Mouse (Mus musculus) gastrocnemius, adult 18-20 months (tissue): ENCODE measurements around the gene Adcy9. TPM values are rescaled to one million over a fixed set of nuclear protein-coding genes. Genes with fewer than 3 reads are reported as not detected.

Source experiments
- DNase-seq: peaks from one replicate; pipeline ENCODE4 v3.0.0; 2021; ENCODE audit warnings: low spot score
- total RNA-seq, 2 experiments: library from RNA; stranded (reverse); gene quantifications; 2 replicates each; pipeline ENCODE4 v1.2.3; 2021

The Adcy9 gene
- total RNA-seq, 2 experiments from 2014 or later: 33.7 to 36.2 TPM

DNA sequence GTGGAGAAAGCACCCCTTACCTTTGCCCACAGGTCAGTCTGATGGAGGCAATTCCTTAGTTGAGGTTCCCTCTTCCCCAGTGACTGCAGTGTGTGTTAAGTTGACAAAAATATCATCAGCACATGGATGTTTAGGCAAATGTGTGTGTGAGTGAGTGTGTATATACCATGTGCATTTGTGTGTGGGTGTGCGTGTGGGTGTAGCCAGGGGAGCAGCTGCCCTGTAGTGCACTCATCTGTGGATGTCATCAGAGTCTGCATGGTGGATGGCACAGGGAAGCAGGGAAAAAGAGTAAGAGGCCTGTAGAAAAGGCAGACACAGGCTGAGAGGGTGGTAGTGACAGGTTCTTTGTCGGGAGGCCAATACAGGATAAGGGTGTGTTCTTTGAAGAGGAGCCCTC, 94.5 kb downstream of the Adcy9 start:
- DNase-seq: no peak

DNA sequence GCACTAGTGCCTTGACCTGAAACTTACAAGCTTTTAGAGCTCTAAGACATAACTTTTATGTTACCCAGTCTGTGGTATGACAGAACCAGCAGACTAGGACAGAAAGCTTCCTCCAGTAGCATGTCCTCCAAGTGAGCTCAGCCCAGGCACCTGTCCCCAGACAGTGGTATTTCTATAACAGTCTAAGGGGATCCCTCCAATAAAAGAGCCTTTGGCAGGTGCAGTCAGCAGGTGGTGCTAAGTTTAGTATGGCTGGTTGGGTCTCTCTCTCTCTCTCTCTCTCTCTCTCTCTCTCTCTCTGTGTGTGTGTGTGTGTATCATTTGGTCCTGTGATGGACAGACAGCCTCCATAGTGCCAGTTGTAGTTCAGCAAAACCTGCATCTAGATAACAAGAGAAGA, 95.3 kb downstream of the Adcy9 start:
- no peak for DNase-seq

DNA sequence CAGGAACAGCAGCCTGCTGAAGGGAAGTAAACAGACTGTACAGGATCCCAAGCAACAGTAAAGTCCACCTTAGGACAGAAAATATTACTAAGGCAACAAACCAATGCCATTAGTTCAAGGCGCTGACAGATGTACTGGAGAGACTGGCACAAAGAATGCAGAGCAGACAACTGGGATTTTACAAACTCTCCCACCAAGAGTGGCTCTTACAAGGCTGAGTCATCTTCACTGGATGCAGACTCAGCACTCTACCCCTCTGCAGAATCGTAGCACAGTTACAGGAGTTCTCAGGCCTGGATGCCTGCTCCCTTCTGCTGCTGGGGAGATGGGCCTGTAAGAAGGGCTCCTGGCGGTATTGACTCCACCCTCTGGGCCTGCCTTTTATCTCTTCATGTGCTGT, 99.4 kb downstream of the Adcy9 start:
- no peak for DNase-seq

DNA sequence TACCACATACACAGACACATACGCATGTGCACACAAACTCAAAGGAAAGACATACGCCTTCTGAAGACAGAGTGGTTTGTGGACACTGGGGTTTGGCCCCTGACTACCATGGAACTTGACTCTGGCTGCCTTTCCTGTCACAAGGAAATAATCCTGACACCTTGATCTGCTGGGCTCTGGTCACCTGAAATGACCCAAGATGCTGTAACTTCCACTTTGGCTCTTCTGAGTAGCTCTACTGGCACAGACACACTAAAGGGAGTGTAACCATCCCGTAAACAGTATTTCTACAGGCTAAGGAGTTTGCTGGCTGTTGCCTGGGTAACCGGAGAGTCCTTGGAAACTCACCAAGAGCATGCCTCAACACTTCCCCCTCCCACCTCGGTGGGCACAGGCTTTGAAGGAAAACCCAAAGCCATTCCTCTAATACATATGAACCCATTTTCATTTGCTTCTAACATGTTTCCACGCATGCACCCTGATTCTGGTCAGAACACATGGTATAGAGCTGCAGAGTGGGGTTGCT, 102.2 kb downstream of the Adcy9 start:
- DNase-seq: peak; percentile 50

DNA sequence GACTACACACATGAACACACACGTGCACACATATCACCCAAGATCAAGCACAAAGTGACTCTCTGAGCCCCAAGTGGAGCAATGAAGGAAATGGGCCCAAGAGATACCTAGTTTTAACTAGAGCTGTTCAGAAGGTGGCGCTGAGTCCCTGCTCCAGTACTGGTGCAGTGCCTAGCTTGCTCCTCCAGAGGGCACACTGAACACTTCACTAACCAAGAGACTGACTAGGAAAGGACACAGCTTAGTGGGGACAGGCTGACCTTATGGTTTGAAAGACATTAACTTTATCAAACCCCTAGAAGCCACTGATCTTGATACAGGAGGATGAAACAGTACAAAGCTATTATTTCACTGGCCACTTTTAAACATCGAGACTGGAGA, 104.2 kb downstream of the Adcy9 start:
- peak; percentile 91 for DNase-seq

DNA sequence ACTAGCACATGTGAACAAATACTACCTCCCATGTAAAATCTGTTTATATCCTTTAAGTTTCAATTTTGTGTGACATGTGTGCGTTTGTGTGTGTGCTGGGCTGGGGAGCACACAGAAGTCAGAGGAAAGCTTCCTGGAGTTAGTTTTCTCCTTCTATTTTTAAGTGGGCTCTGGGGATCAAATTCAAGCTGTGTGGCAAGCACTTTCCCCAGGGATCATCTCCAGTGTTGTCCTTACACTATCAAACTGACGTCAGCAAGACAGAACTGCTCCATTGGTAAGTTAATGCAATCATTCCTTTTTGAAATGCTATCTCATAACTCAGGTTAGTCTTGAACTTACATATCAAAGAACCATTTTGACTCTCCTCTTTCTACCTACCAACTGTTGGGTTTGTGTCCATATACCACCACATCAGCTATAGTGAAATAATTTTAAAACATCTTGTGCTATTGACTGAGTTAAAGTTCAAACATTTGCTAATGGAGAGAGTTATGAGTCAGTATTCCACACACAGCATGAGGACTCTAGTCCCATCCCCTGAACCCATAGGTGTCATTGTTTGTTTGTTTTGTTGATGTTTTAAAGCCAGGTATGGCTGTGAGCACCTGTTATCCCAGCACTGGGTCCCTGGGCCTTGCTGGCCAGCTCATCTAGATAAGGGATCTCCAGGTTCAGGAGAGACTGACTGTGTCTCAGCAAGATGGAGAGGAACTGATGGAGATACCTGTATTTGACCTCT, 104.8 kb downstream of the Adcy9 start:
- DNase-seq: peak; percentile 59

DNA sequence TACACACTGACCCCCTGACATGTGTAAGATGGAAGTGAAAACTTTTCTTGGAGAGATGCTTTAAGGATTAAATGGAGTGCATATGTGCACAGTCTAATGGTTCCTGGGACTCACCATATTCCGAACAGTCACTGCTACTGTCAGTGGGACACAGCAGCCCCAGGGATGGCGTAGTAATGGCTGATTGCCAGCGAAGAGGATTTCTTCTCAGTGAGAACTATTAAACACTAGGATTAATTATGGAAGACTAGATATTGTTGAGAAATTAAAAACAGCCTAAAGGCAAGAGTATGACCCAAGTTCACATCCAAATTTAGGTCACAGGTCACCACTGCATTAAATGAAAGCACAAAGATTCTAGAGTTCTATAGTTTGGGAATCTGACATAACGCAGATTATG, 105.4 kb downstream of the Adcy9 start:
- DNase-seq: no peak

DNA sequence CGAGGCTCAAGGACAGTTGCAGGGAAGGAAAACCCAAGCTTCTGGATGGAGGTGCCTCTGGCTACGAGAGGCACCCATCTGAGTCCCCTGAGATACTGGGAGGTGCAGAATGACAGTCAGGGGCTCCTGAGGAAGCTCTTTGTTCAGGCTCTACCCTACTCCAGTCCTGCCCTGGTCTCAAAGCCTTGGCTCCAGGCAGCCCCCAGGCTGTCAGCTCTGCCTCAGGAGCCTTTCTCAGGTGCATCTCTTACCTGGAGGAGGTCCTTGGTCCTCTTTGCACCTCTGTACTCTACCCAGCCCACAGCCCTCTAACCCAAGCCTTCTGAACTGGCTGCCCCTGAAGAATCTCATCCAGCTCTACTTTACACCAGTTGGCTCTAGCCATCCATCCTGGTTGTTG, 108.3 kb downstream of the Adcy9 start:
- DNase-seq: no peak

DNA sequence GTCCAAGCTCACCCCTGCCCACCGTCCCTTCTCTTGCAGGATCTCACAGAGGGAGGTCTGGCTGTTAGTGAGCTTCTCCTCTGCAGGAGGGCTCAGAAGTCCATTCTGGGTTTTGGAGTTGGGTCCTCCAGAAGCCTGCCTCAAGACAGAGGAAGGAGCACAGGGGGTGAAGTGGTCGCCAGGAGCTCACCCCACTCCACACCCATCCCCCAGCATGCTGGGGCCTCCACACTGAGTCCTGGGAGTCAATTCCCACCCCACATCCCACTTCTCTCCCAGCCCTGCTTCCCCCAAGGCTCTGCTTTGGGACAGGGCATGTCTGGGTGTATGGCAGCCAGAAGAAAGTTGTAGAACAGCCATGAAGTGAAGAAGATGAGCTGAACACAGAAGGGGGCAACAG, 108.7 kb downstream of the Adcy9 start:
- no peak for DNase-seq

DNA sequence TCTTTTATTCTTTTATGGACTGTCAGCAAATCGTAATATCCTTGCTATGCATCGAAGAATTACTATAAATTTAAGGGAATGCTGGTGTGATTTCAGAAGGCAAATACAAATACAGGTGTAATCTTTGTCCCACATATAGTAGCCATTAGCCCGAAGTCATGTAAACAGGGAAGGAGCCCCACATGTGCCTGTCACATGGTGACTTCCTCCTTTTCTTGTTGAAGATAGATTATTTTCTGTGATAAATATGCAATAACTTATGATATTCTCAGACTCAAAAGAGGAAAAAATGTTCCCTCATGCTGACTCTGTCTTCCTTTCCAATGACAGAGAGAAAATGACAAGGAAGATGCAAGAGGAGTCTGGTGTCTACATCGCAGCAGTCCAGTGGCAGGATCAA, 112.5 kb downstream of the Adcy9 start:
- no peak for DNase-seq

DNA sequence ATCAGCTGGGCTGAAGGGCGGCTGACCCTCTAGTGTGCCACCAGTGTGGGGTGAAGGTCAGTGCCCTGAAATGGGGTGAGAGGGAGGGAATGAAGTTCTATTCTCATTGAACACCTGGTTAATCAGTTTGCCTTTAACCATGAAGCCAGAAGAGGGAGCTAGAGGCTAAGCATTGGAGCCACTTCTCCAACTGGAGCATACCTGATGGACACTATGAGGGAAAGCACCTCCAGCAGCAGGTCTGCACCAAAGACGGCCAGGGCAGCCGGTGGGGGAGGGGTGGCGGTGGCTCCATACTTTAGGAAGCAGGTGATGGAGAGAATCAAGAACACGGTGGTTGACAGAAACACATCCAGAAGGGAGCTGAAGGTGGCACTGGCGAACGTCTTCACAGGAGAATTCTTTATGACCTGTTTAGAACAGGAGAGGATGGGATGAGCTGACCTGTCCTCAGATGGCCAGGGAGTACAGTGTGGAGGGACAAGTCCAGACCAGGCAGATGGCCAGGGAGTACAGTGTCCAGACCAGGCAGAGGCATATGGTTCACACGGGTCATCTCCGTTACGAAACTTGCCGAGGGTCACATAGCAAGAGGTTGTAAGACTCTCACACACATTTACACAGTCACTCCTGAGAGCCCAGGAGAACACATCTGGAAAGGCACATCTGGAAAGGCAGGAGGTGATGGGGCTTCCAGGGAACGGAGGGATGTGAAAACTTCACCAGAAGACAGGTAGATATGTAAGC, 115.9 kb downstream of the Adcy9 start:
- DNase-seq: peak; percentile 49

DNA sequence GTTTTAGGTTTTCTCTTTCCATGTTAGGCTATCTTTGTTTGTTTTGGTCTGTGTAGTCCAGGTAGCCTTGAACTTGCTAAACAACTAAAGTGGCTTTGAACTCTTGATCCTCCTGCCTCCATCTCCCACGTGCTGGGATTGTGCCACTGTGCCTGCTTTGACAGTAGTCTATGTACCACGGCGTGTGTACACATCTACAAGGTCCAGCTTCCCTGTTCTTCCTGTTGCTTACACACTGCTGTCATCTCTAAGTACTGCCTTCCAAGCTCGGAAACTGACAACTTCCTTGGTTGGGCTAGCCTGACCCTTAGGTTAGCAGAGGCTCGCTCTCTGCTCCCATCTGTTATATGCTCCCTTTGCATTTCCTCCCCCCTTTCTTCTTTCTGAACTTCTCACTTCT, 116.7 kb downstream of the Adcy9 start:
- no peak for DNase-seq

DNA sequence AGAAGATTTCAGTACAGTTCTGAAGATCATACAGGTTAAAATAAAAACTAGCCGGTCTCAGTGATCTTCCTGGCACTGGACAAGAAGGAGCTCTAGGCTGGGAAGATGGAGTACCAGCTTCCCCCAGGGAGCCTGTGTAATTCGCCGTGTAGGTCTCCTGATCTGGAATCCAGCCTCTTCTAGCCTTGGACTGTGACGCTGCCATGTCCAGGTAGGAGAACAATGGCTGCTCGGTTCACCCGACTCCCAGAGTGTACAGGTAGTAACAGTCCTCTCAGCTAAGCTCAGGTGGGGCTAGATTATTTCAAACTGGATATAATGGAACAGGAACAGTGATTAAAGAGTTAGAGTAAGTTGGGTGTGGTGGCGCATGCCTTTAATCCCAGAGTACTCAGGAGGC, 120.0 kb downstream of the Adcy9 start:
- no peak for DNase-seq

DNA sequence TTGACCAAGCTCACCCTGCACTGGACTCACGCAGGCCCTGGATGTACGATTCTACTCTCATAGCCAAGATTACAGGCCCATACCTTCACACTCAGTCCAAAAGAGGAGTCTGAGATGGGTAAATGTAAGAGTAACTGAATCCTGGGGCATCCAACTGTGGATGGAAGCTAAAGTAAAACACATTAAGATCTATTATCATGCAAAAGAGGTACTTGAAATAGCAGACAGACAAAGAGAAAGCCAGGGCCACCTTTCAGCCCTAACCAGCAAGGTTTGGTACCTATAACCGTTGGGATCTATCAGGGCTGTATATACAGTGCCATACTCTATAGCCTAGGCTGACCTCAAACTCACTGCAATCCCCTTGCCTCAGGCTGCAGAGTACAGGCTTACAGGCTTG, 127.0 kb downstream of the Adcy9 start:
- DNase-seq: no peak

DNA sequence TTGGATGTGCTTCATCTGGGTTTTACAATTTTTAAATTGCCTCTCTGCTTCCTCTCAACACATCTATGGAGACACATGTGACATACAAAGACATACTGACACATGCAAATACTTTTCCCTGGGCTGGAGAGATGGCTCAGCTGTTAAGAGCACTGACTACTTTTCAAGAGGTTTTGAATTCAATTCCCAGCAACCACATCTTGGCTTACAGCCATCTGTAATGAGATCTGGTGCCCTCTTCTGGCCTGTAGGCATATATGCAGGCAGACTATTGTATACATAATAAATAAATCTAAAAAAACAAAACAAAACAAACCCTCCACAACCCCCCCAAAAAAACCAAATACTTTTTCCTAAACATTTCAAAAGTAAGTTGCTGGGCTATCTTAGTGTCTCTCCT, 130.8 kb downstream of the Adcy9 start:
- DNase-seq: peak; percentile 43

DNA sequence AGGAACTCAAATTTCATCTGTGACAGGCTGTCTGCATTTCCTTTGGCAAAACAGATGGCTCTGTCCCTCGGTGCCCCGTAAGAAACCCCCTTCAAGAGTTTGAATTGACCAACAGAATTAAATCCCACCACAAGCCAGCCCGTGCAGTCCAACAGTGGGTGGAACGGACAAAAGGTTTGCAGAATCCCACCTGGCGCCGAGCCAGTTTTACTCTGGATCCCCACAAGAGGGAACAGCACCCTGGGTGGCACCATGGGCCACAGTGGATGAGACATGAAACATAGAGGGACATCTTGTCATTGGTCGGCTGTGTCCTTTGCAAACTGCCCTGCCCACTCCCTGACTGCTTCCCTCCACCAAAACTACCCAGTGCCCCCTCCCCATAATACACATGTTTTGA, 133.7 kb downstream of the Adcy9 start:
- DNase-seq: no peak

DNA sequence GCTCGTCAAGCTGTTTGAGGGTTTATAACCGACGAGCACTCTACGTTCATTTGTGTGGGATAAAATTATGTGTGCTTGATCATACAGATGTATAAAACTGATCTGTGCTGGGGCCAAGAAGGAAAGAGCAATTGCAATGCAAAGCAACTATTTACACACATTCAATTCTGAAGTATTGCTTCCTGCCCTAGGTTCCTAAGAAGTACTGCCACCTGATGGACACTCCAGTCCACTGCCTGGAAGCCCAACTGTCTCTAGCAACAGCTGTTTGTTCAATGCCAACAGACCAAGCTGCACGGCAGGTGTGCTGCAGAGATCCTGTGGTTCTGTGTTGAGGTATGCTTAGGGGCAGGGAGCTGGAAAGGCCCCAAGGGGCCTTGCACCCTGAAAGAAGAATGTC, 135.0 kb downstream of the Adcy9 start:
- DNase-seq: peak; percentile 37

DNA sequence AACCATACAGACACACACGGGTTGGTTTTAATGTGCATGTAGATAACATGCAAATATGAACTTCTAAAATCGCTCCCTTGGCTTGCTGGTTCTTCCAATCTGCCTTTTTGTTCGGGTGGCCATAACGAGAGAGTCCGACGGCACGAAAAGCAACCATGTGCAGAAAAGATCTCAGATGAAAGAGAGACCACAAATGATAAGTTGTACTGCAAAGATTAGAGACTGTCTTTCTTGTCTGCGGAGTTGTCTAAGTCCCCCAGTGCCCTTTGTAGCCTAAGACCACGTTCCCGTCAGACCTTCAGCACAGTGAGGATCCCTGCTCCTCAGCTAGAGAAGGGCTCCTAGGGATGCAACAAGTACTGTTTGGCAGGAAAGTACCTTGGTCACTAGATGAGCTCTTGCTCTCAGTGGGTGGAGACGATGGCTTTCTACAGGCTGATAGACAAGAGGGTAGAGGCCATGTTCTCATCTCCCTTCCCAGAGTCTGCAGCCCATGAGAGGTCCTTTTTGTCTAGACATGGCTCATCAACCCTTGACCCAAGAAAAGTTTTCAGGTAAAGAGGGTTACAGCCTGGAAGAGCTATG, 136.9 kb downstream of the Adcy9 start:
- DNase-seq: no peak

DNA sequence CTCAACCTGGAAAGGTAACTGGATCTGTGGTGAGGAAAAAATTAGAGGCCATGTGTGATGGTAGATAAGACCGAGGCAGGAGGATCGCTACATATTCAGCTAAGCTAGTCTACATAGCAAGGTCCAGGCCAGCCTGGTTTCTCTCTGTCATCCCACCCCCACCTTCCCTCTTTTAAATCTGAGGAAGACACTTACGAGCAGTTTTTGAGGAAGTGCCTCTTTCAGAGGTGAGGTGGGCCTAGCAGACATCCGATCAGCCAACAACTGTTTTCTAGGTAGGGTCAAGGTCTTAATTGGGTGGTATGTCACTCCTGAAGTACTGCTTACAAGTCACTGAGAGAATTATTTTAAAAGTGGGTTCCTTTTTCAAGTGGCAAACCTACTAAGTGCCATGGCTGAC, 138.8 kb downstream of the Adcy9 start:
- no peak for DNase-seq

DNA sequence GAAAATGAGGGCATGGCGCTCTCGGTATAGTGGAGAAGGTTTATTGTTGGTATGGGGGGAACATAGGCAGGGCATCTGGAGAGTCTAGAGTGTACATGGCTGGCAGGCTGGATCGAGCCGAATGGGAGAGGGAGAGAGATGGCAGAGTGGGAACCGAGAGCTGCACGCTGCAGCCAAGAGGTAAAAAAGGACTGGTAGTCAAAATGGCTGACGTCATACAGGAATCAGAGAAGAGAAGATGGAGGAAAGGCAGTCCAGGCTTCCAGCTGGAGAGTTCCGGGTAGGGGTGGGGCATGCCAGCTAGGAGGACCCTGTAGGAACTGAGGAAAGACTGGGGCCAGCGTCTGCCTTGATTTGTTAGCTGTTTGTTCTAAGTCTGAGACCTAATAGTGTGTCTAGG, 139.3 kb downstream of the Adcy9 start:
- no peak for DNase-seq

DNA sequence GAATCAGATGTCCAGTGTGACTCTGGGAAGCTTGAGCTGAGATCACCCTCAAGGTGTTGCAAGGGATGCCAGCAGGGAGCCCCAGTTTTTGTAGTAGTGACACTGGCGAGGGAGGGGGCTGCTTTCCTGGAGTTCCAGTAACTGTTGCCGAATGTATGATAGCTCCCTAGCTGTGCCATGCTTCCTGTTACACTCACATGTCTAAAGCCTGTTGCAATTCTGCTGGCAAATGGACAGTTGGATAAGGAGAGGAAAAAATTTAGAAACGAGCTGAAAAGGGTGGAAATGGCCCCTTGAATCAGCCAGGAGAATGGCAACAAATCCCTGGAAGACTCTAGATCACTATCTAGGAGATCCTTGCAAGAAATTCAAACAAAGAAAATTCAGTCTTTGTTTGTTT, 140.7 kb downstream of the Adcy9 start:
- no peak for DNase-seq

DNA sequence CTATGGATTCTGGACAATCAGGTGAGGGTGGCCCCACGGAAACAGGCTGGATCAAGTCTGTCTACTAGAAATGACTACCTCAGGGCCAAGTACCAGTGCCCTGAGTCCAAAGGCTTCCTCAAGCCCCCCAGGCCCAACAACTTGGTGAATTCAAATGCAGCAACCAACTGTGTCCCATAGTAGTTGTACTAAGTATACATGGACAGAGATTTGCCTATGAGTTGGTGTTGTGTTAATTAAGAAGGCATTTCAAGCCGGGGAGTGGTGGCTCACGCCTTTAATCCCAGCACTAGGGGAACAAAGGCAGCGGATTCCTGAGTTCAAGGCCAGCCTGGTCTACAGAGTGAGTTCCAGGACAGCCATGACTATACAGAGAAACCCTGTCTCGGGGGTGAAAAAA, 143.7 kb downstream of the Adcy9 start:
- no peak for DNase-seq

DNA sequence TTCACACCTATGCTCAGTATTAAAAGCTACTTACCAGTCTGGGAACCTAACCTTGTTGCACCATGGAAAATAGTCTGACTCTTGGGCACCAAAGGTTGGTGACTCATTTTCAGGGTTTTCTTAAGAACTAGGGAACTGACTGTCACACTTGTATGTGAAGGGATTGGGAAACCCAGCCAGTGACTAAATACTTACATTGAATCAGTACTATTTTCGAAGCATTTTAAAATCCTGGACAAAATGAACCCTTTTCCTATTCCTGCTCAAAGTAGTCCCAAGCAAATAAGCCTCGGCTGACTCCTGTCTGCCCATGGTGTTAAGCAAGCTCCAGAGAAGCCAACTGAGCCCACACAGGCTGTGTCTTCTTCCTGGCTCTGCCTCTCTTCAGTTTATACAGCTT, 144.1 kb downstream of the Adcy9 start:
- DNase-seq: no peak
